Mouse (Mus musculus) heart, postnatal 0 days (tissue): ENCODE measurements around the gene Tbr1. TPM values are rescaled to one million over a fixed set of nuclear protein-coding genes. Genes with fewer than 3 reads are reported as not detected.

Experiments
- ATAC-seq: fragments of 200-750 bp; cut with Nextera tagmentation; 2 replicates; pipeline ENCODE4 v1.8.0; 2017; ENCODE audit warnings: low read depth, moderate number of reproducible peaks, moderate library complexity; ENCODE audit not compliant: insufficient read depth
- DNase-seq: peaks from one replicate; pipeline ENCODE4 v3.0.0-alpha.2; 2016; ENCODE audit warnings: low spot score
- H3K27ac ChIP-seq: fragments of 300-500 bp; sonication (generic); 2 replicates; pipeline ENCODE4 v1.5.1; 2014; ENCODE audit warnings: low read depth, mild to moderate bottlenecking
- H3K27me3 ChIP-seq: fragments of 300-500 bp; sonication (generic); 2 replicates; pipeline ENCODE4 v1.6.1; 2014; ENCODE audit warnings: low read length, mixed read lengths; ENCODE audit not compliant: control insufficient read depth, insufficient read depth
- H3K36me3 ChIP-seq: fragments of 300-500 bp; sonication (generic); replicated peaks from 2 replicates; pipeline ENCODE4 v1.6.1; 2014; ENCODE audit warnings: low read length, mixed read lengths; ENCODE audit not compliant: control insufficient read depth, insufficient read depth
- H3K4me1 ChIP-seq: fragments of 300-500 bp; sonication (generic); 2 replicates; pipeline ENCODE4 v1.6.1; 2014; ENCODE audit warnings: antibody characterized with exemption; ENCODE audit not compliant: control insufficient read depth, insufficient read depth
- H3K4me2 ChIP-seq: fragments of 300-500 bp; sonication (generic); 2 replicates; pipeline ENCODE4 v1.6.1; 2014; ENCODE audit warnings: low read depth, mild to moderate bottlenecking, low read length, moderate library complexity
- H3K4me3 ChIP-seq: fragments of 300-500 bp; sonication (generic); 2 replicates; pipeline ENCODE4 v1.5.1; 2014; ENCODE audit warnings: low read depth, low read length
- H3K9ac ChIP-seq: fragments of 300-500 bp; sonication (generic); replicated peaks from 2 replicates; pipeline ENCODE4 v1.6.1; 2014; ENCODE audit warnings: low read depth, low read length, mixed read lengths
- H3K9me3 ChIP-seq: fragments of 300-500 bp; sonication (generic); replicated peaks from 2 replicates; pipeline ENCODE4 v1.6.1; 2016; ENCODE audit warnings: low read length; ENCODE audit not compliant: control insufficient read depth
- CTCF ChIP-seq: IDR thresholded peaks from 2 replicates; pipeline ENCODE4 v1.5.1; 2016; ENCODE audit warnings: antibody characterized with exemption, control low read depth, low read depth
- EP300 ChIP-seq: IDR thresholded peaks from 2 replicates; pipeline ENCODE4 v1.6.1; 2016; ENCODE audit warnings: antibody characterized with exemption, low read depth
- WGBS: fragments of 180-500 bp; shearing (Covaris S2); extraction: QIAGEN DNeasy Blood & Tissue Kit; methylation state at CpG from one replicate; pipeline ENCODE4 v1.1.7; 2014; 5-methylcytosine and 5-hydroxymethylcytosine counted together
- polyA plus RNA-seq: library from polyadenylated mRNA; unstranded; fragments of >200 nt; fragmentation: Nextera tagmentation; extraction: Ambion mirVana; gene quantifications from 2 replicates; pipeline ENCODE4 v1.2.1, GENCODE M21; 2015
- total RNA-seq: library from RNA; depleted of rRNA; stranded (reverse); fragments of >200 nt; gene quantifications from 2 replicates; pipeline ENCODE4 v1.2.3, GENCODE M21; 2014; ENCODE audit warnings: low replicate concordance

The Tbr1 gene
- total and polyA plus RNA-seq, 2 experiments from 2014 or later: 0.07 TPM; not detected in 1

DNA sequence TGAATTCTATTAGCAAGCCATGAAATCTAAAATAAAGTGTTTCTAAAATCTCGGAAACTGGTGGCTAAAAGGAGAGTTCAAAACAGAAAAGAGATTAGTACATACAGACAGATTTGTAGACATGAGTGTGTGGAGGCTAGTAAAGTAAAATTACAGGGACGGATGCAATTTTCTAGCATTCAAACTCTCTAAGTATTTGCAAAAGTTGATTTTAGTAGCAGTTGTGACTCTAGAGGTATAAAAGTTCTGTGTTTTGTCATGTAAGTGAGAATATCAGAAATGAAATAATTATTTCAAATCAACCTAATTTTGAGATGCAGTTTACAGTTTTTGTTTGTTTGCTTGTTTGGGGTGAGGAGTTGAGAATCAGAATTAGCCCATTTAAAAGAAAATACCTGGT lies 5.1 kb downstream of the Tbr1 start:
- no peak overlapping the region for H3K9ac ChIP-seq
- WGBS: 35% methylated on average over 2 of the region's 2 CpGs
- H3K27me3 ChIP-seq: peaks cover 96% of the 10 kb centered on the region
- H3K9me3 ChIP-seq: no peaks in the 10 kb centered on the region
- H3K4me2 ChIP-seq: no peak overlapping the region
- TF ChIP-seq EP300: no peak
- TF ChIP-seq CTCF: no peak
- no peak overlapping the region for H3K27ac ChIP-seq
- no peaks in the 10 kb centered on the region for H3K36me3 ChIP-seq
- ATAC-seq (no peak), DNase-seq (no peak)
- no peak overlapping the region for H3K4me3 ChIP-seq
- peaks cover 5% of the 10 kb centered on the region; the same call in 1 of the 2 replicates for H3K4me1 ChIP-seq

DNA sequence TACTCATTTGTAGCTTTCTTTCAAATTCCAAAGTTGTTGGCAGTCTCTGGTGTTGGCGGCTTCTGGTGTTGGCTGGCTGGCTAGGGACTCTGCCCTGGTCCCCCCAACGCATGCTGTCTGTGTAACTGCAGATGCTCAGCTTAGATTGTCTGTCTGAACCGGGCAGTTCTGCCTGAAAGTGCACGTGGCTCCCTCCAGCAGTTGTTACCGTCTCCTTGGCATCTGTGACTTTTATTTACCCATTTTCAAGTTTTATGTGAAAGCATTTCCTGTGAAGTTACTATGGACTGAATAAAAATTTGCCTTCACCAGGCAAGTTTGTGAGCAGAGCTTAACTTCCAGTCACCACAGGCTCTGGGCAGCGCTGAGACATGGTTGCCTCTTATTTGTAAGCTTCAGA lies 6.0 kb downstream of the Tbr1 start:
- H3K9me3 ChIP-seq: no peaks in the 10 kb centered on the region
- no peaks in the 10 kb centered on the region for H3K36me3 ChIP-seq
- H3K27me3 ChIP-seq: peaks cover 96% of the 10 kb centered on the region
- TF ChIP-seq EP300 (no peak), CTCF (no peak)
- no peak for ATAC-seq
- H3K4me1 ChIP-seq: peaks cover under 1% of the 10 kb centered on the region; the same call in 1 of the 2 replicates
- H3K4me2 ChIP-seq: no peak overlapping the region
- no peak overlapping the region for H3K9ac ChIP-seq
- H3K4me3 ChIP-seq: no peak overlapping the region
- no peak for DNase-seq
- WGBS: 8% methylated on average over 6 of the region's 6 CpGs
- no peak overlapping the region for H3K27ac ChIP-seq

GRCm38 (mm10) chr2:61809381-61809780 lies 6.7 kb downstream of the Tbr1 start:
- WGBS: 10% methylated on average over 1 of the region's 1 CpGs

DNA sequence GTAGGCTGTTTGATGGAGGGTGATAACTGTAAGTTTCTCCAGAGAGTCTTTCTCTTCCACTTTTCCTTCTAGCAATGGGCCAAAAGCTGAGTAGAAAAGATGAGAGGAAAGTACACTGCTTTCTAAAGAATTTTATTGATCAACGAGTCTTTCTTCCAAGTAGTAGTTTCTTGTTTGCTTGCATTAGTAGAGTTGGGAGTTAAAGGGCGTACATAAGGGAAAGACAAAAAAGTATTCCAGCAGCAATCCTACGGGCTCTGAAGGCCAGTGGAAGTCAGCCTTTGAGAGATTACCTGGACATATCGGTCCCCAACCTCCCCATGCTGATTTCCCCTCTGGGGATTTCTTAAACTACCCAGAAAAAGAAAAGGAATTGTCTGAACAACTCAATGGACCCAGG lies 8.0 kb downstream of the Tbr1 start:
- H3K27me3 ChIP-seq: peaks cover 96% of the 10 kb centered on the region
- TF ChIP-seq EP300 (no peak), CTCF (no peak)
- no peak overlapping the region for H3K27ac ChIP-seq
- DNase-seq (no peak), ATAC-seq (no peak)
- H3K4me3 ChIP-seq: no peak overlapping the region
- no peak overlapping the region for H3K9ac ChIP-seq
- H3K4me1 ChIP-seq: peaks cover 8% of the 10 kb centered on the region
- no peak overlapping the region for H3K4me2 ChIP-seq
- WGBS: 69% methylated on average over 4 of the region's 4 CpGs
- no peaks in the 10 kb centered on the region for H3K9me3 ChIP-seq
- no peaks in the 10 kb centered on the region for H3K36me3 ChIP-seq

More at GRCm38 (mm10) chr2:61809381-61809780, 6.7 kb downstream of the Tbr1 start:
- Histone ChIP-seq H3K4me1 (no peaks in the 10 kb centered on the region), H3K9me3 (no peaks in the 10 kb centered on the region), H3K27me3 (peaks cover 96% of the 10 kb centered on the region), H3K4me3 (no peak overlapping the region), H3K27ac (no peak overlapping the region), H3K4me2 (no peak overlapping the region), H3K36me3 (no peaks in the 10 kb centered on the region), H3K9ac (no peak overlapping the region)
- DNase-seq (no peak), ATAC-seq (no peak)
- TF ChIP-seq EP300 (no peak), CTCF (no peak)

DNA sequence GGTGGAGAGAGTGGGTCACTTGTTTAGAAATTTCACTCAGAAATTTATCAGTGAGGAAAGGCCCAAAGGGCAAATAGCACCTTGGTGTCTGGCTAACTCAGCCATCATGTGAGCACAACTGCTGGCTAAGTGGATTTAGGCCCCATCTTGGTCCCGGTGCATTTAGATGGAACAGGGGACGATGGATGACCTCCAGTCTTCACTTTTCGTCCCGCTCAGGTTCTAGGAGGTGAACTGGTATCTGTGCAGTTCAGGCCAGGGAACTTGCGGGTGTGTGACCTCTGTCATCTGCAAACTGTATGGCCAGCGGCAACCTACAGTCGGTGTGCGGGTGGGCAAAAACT lies 8.4 kb downstream of the Tbr1 start:
- Histone ChIP-seq H3K36me3 (no peaks in the 10 kb centered on the region), H3K9me3 (no peaks in the 10 kb centered on the region), H3K4me3 (peak overlapping the region; percentile 48), H3K27me3 (peaks cover 99% of the 10 kb centered on the region), H3K4me1 (peaks cover 11% of the 10 kb centered on the region), H3K9ac (no peak overlapping the region), H3K4me2 (peak overlapping the region; percentile 71; the same call in 1 of the 2 replicates), H3K27ac (no peak overlapping the region)
- TF ChIP-seq EP300 (no peak), CTCF (no peak)
- ATAC-seq (no peak), DNase-seq (no peak)
- 45% methylated on average over 8 of the region's 8 CpGs for WGBS
